Mouse (Mus musculus) forebrain, embryonic 16.5 days (tissue): ENCODE results near the gene Zfp609. TPM values are rescaled to one million over a fixed set of nuclear protein-coding genes. Genes with fewer than 3 reads are reported as not detected.

ENCODE experiments used
- ATAC-seq: fragments of 200-750 bp; cut with Nextera tagmentation; 2 replicates; pipeline ENCODE4 v1.8.0; 2017; ENCODE audit warnings: mild to moderate bottlenecking, moderate library complexity
- H3K27ac ChIP-seq: fragments of 300-500 bp; sonication (generic); 2 replicates; pipeline ENCODE4 v1.5.1; 2014; ENCODE audit warnings: low read length, control low read depth
- H3K27me3 ChIP-seq: fragments of 300-500 bp; sonication (generic); replicated peaks from 2 replicates; pipeline ENCODE4 v1.6.1; 2014; ENCODE audit warnings: low read length; ENCODE audit not compliant: control insufficient read depth, insufficient read depth
- H3K36me3 ChIP-seq: fragments of 300-500 bp; sonication (generic); 2 replicates; pipeline ENCODE4 v1.6.1; 2014; ENCODE audit not compliant: control insufficient read depth, insufficient read depth
- H3K4me1 ChIP-seq: fragments of 300-500 bp; sonication (generic); replicated peaks from 2 replicates; pipeline ENCODE4 v1.6.1; 2014; ENCODE audit warnings: low read length; ENCODE audit not compliant: control insufficient read depth, insufficient read depth
- H3K4me2 ChIP-seq: fragments of 300-500 bp; sonication (generic); 2 replicates; pipeline ENCODE4 v1.6.1; 2014; ENCODE audit warnings: mild to moderate bottlenecking, low read length, control low read depth
- H3K4me3 ChIP-seq: fragments of 300-500 bp; sonication (generic); replicated peaks from 2 replicates; pipeline ENCODE4 v1.5.1; 2014; ENCODE audit warnings: mild to moderate bottlenecking, low read length, control low read depth
- H3K9ac ChIP-seq: fragments of 300-500 bp; sonication (generic); replicated peaks from 2 replicates; pipeline ENCODE4 v1.6.1; 2014; ENCODE audit warnings: low read depth, low read length, control low read depth
- H3K9me3 ChIP-seq: fragments of 300-500 bp; sonication (generic); 2 replicates; pipeline ENCODE4 v1.6.1; 2016; ENCODE audit warnings: low read length; ENCODE audit not compliant: control insufficient read depth
- WGBS: fragments of 180-500 bp; shearing (Covaris S2); extraction: QIAGEN DNeasy Blood & Tissue Kit; methylation state at CpG from one replicate; pipeline ENCODE4 v1.1.7; 2014; 5-methylcytosine and 5-hydroxymethylcytosine counted together
- polyA plus RNA-seq: library from polyadenylated mRNA; unstranded; fragments of >200 nt; fragmentation: Nextera tagmentation; extraction: Ambion mirVana; gene quantifications from 2 replicates; pipeline ENCODE4 v1.2.1, GENCODE M21; 2015

Zfp609 gene
- polyA plus RNA-seq, 1 experiment from 2014 or later, result 7.7 TPM

DNA sequence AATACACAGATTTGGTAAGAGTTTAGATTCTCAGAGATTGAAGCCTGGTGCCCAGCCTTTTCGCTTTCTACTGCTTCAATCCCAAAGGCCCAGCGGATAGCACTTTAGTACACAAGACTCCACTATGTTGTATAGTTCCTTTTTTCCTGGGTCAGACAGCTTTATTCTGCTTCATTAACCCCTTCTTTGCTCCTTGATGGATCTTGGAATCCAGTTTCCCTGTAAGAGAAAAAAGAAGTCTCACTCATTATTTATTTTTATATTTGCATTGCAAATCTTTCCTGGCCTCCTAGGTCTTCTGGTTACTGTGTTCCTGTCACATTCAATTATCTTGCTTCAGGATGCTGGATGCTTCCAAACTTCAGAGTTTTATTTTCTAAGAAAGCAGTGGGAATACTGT lies 5.9 kb upstream of the Zfp609 start:
- peak; percentile 56; the same call in 1 of the 2 replicates for ATAC-seq
- Histone ChIP-seq H3K9me3 (no peaks in the 10 kb centered on the region), H3K4me3 (no peak overlapping the region), H3K27ac (no peak overlapping the region), H3K4me1 (peaks cover 19% of the 10 kb centered on the region), H3K27me3 (no peaks in the 10 kb centered on the region), H3K9ac (no peak overlapping the region), H3K4me2 (no peak overlapping the region), H3K36me3 (no peaks in the 10 kb centered on the region)
- 11% methylated on average over 2 of the region's 2 CpGs for WGBS

DNA sequence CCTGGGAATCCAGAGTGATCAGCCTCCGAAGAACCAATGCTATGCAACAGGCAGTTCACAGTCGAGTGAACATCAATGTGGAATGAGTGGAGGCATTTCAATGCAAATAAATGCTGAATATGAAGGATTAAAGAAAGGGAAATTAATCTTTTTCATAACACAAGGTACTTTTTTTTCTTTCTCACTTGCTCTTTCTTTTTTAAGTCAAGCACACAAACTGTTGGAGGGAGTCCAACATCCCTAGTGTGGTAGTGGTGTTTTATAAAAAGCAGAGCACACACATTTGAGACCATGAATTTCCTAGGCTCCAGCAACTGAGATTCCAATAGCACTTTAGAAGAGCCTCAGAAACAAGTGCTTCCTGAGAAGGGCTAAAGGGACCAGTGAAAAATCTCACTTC lies 4.7 kb upstream of the Zfp609 start:
- Histone ChIP-seq H3K9ac (no peak overlapping the region), H3K4me3 (no peak overlapping the region), H3K4me1 (peaks cover 23% of the 10 kb centered on the region), H3K27me3 (no peaks in the 10 kb centered on the region), H3K27ac (no peak overlapping the region), H3K4me2 (no peak overlapping the region), H3K9me3 (no peaks in the 10 kb centered on the region), H3K36me3 (no peaks in the 10 kb centered on the region)
- ATAC-seq, result no peak
- WGBS, result 6% methylated on average over 2 of the region's 2 CpGs

DNA sequence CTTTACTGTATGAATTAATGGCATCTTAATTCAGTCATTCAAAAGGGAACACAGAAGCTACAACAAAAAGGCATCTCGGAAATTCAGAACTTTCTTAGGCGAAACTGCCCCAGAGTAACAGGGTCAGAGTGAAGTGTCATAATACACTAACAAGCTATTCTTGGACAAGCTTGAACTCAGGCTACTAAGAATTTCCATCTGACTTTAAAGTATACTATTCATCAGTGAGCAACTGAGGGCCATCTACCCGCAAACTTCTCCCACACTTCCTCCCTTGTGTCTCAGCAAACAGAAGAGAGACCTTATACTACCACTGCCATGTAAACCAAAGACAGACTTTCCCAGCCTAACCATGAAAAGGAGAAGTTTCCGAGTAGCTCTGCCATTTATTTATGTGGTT lies 3.8 kb upstream of the Zfp609 start:
- no peak overlapping the region for H3K4me3 ChIP-seq
- no peaks in the 10 kb centered on the region for H3K27me3 ChIP-seq
- H3K9ac ChIP-seq, result no peak overlapping the region
- H3K36me3 ChIP-seq, result no peaks in the 10 kb centered on the region
- H3K4me2 ChIP-seq, result no peak overlapping the region
- H3K4me1 ChIP-seq, result peaks cover 25% of the 10 kb centered on the region
- 34% methylated on average over 4 of the region's 4 CpGs for WGBS
- H3K9me3 ChIP-seq, result no peaks in the 10 kb centered on the region
- no peak for ATAC-seq
- no peak overlapping the region for H3K27ac ChIP-seq

DNA sequence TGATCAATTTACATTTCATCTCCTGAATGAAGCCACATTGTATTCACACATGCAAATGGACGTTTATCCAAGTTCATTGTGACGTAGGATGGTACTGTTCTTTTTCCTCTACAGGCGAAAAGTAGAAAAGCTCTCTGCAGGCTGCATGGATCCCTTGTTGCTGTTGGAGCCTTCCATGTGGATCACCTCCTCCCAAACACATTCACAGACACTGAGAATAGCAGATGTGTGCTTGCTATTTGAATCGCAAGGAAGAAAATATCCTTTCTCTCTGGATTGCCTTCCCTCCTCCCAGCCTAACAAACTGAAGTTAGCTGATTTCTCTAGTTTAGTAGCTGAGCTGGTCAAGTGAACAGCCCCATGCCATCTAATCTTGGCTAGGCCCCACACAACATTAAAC lies 2.9 kb upstream of the Zfp609 start:
- Histone ChIP-seq H3K4me1 (peaks cover 32% of the 10 kb centered on the region), H3K9me3 (no peaks in the 10 kb centered on the region), H3K27ac (no peak overlapping the region), H3K9ac (no peak overlapping the region), H3K4me3 (no peak overlapping the region), H3K36me3 (no peaks in the 10 kb centered on the region), H3K27me3 (no peaks in the 10 kb centered on the region), H3K4me2 (no peak overlapping the region)
- ATAC-seq, result no peak
- 50% methylated on average over 4 of the region's 4 CpGs for WGBS

DNA sequence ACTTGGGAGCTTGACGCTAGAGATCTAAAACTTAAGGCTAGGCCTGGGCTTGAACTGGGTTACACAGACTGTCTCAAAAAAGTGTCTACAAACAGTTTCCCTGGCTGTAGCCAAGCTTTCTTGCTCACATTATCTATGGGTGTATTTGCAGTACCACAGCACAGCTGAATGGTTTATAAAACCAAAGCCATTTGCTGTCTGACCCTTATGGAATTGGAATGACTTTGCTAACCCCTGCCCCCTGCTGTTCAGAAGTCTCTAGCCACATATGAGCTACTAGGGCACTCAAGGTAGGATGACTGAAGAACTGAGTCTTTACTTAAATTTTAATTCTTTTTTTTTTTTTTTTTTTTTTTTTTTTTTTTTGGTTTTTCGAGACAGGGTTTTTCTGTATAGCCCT lies 2.0 kb upstream of the Zfp609 start:
- Histone ChIP-seq H3K27me3 (no peaks in the 10 kb centered on the region), H3K4me3 (no peak overlapping the region), H3K9me3 (no peaks in the 10 kb centered on the region), H3K27ac (no peak overlapping the region), H3K4me1 (peaks cover 34% of the 10 kb centered on the region), H3K36me3 (no peaks in the 10 kb centered on the region), H3K4me2 (no peak overlapping the region), H3K9ac (no peak overlapping the region)
- WGBS, result 95% methylated on average over 1 of the region's 2 CpGs
- ATAC-seq, result no peak

DNA sequence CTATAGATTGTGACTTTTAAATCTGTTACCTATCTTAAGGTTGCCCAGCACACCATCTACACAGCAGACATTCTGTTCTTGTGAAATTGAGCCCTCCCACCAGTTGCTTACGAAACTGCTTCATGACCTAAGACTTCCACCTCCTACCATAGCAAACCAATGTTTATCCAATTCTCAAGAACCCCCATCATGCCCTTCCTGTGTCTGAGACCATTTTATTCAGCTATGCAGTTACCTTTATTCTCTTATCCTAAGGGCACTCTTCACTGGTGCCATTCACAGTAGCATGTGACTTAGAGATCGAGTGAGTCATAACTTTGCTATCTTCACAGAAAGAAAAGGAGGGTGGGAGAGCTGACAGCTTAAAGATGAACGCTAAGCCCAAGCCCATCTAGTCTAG lies 1.1 kb upstream of the Zfp609 start:
- H3K9me3 ChIP-seq, result no peaks in the 10 kb centered on the region

DNA sequence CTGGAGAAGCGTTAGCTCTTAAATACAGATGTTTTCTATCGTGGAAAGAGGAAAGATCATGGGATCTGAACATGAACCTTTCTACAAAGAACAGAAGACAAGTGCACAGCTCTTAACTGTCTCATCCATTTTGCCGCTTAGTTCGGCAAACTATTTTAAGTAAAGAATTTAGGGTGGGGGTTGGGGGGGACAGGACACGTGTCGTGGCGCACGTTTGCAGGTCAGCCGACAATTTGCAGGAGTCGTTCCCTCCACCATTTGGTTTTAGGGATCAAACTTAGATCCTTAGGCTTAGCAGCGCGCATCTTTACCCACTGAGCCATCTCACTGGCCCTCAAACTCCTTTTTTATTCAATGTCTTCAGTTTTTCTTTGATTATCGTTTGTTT lies 646 bp upstream of the Zfp609 start:
- peak overlapping the region; percentile 95 for H3K4me3 ChIP-seq
- no peaks in the 10 kb centered on the region for H3K9me3 ChIP-seq
- 5% methylated on average over 13 of the region's 13 CpGs for WGBS
- no peaks in the 10 kb centered on the region for H3K36me3 ChIP-seq
- peak overlapping the region; percentile 88 for H3K4me2 ChIP-seq
- ATAC-seq, result no peak
- H3K27ac ChIP-seq, result peak overlapping the region; percentile 41; the same call in 1 of the 2 replicates
- H3K9ac ChIP-seq, result peak overlapping the region; percentile 97
- H3K27me3 ChIP-seq, result no peaks in the 10 kb centered on the region
- peaks cover 46% of the 10 kb centered on the region for H3K4me1 ChIP-seq

More for the DNA sequence above, 1.1 kb upstream of the Zfp609 start:
- H3K27ac ChIP-seq, result no peak overlapping the region
- H3K27me3 ChIP-seq, result no peaks in the 10 kb centered on the region
- H3K4me2 ChIP-seq, result peak overlapping the region; percentile 88
- no peak overlapping the region for H3K9ac ChIP-seq
- peaks cover 43% of the 10 kb centered on the region for H3K4me1 ChIP-seq
- H3K36me3 ChIP-seq, result no peaks in the 10 kb centered on the region
- ATAC-seq, result no peak
- 41% methylated on average over 3 of the region's 3 CpGs for WGBS
- H3K4me3 ChIP-seq, result no peak overlapping the region

DNA sequence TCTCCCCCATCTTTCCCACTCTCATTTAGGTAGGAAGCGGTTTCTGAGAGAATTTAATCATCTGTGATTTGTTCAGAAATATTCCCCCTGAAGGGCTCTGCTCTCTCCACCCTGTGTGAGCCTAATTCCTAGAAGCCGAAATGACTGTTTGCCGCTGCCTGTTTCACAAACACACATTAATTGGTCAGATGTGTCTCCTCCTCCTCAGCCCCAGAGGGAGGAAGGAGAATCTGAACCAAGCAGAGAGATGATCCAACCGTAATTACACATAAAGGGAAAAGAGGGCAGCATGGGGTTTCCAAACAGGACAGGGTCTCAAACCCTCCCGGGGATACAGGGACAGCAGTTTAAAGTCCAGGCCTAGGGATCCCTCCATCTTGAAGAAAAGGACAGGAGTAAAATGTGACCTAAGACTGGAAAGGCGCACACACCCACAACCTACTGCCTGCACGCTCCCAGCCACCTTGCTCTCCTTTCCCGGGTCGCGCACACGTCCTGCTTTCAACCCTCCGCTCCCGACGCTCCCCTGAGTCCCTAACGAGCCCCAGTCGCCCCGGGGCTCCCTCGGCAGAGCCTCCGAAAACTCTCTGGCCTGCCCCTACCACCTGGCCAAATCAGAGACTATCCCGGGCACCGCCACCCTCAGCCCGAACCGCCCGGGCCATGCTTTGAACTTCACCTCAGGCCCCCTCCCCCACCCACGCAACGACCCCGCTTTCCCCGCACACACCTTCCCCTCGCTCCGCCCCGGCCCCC lies 598 bp downstream of the Zfp609 start:
- Histone ChIP-seq H3K27ac (peak overlapping the region; percentile 98), H3K4me3 (peak overlapping the region; percentile 95), H3K9ac (peak overlapping the region; percentile 97), H3K9me3 (no peaks in the 10 kb centered on the region), H3K4me2 (peak overlapping the region; percentile 85), H3K27me3 (no peaks in the 10 kb centered on the region), H3K4me1 (peaks cover 41% of the 10 kb centered on the region), H3K36me3 (no peaks in the 10 kb centered on the region)
- peak; percentile 56 for ATAC-seq
- WGBS, result under 1% methylated on average over 30 of the region's 31 CpGs

DNA sequence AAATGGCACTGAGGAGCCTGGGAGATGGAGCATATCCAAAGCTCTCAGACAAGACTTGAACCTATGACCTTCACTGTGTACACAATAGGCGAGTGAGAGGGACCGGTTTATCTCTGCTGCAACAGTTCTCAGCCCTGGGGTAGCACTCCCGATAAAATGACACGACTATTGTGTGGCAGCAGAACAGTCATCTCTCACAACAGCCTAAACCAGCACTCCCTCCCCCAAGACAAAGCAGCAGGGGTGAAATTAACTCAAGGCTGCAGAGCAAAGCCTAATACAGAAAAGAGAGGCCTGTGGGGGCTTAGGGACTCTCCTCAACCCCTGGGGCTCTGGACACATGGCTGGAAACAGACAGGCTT lies 1.2 kb downstream of the Zfp609 start:
- Histone ChIP-seq H3K27ac (peak overlapping the region; percentile 98), H3K36me3 (no peaks in the 10 kb centered on the region), H3K4me1 (peaks cover 39% of the 10 kb centered on the region), H3K4me3 (peak overlapping the region; percentile 95), H3K27me3 (no peaks in the 10 kb centered on the region), H3K9ac (peak overlapping the region; percentile 97), H3K4me2 (peak overlapping the region; percentile 85), H3K9me3 (no peaks in the 10 kb centered on the region)
- peak; percentile 4; the same call in 1 of the 2 replicates for ATAC-seq
- WGBS, result 0% methylated on average over 4 of the region's 4 CpGs
